Mouse (Mus musculus): Measurements from ENCODE around the gene Miga2.
A peak's percentile ranks its signal among the peaks of the same experiment; 100 is the strongest.
"Not testable (repeated sequence)": the region's sequence is repeated elsewhere in the genome, so short reads cannot be mapped to it uniquely, and the experiment has no call there.

Gene Miga2

GRCm38 (mm10) chr2:30397986-30398512 is 34.0 kb downstream of the Miga2 start:
- no peak for DNase-seq (ENCODE audit: low spot score)

DNA sequence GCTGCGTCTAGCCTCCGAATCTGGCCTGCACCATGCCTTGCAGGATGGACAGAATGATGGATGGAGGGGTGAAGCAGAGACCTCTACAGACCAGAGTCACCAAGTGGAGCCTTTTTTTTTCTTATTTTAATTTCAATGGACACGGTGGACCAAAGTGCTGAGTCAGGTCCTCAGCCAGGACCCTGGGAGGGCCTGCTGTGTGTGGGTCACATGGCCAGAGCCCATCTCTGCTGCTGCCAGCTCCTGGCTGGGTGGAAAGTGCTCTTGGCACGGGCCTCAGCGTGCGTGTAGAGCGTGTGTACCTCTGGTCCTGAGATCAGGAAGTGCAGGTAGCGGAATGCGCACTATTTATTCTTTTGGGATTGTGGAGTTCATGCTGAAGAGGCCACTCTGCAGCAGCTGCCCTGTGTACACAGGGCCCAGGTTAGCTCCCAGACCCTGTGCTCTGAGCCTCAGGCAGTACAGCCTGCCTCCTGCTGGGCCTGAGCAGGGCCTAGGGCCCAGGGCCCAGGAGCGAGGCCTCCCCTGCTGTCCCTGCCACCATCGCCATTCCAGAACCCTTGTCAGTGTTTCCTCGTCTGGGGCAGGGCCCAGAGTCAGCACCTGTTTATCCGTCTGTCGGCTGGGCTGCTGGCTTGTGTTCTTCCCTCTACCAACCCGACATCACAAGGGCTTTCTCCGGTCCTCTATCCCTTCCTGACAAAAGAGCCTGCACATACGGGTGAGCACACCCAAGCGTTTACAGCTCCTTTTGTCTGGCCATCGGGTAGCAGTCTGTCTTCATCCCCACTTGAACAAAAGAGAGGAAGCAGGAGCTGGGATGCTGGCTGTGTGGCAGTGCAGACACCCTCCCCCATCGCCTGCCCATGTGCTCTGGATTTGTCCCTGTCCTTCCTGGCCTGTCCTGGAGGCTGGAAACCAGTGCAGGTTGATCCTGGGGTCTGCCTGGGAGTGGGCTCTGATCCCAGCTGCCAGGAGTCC is 35.4 kb downstream of the Miga2 start:
- peak; percentile 71 for DNase-seq (ENCODE audit: low spot score)

GRCm38 (mm10) chr2:30401581-30401980 is 37.5 kb downstream of the Miga2 start:
- DNase-seq (ENCODE audit: low spot score) = no peak

GRCm38 (mm10) chr2:30402351-30402826 is 38.4 kb downstream of the Miga2 start:
- no peak for DNase-seq (ENCODE audit: low spot score)

DNA sequence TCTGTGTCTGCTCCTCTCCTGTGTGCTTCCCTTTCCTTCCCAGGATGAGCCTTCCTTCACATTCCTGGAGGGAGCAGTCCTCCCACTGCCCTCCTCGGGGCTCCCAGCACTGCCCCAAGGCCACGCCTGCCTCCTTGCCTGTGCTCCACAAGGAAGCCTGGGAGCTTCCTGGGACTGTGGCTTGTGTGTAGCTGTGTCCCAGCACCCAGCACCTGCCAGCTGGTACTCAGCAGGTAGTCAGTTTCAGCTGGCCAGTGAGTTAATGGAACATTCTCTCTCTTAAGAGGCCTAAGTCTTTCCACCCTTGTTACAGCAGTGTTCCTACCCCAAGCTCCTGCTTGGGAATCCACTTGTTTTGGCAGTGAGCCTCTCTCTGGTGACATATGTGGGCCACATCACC is 38.8 kb downstream of the Miga2 start:
- DNase-seq (ENCODE audit: low spot score) = no peak

GRCm38 (mm10) chr2:30403870-30404269 is 39.8 kb downstream of the Miga2 start:
- DNase-seq (ENCODE audit: low spot score) = no peak

DNA sequence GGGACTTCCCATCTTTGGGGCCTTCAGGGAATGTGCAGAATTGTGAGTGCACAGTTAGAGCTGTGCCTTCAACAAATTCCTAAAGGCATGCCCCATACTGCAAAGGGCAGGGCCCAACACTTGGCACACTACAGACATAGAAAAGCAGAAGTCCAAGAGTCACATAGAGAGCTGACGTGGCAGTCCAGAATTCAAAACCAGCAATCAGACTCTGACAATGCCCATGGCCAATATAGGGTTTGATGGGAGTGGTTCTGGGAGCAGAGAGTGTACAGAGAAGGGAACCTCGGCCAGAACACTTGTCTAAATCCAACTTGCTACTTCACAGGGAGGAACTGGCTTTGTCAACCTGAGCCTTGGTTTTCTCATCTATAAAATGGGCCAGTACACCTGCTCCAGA is 43.2 kb downstream of the Miga2 start:
- DNase-seq (ENCODE audit: low spot score) = no peak

DNA sequence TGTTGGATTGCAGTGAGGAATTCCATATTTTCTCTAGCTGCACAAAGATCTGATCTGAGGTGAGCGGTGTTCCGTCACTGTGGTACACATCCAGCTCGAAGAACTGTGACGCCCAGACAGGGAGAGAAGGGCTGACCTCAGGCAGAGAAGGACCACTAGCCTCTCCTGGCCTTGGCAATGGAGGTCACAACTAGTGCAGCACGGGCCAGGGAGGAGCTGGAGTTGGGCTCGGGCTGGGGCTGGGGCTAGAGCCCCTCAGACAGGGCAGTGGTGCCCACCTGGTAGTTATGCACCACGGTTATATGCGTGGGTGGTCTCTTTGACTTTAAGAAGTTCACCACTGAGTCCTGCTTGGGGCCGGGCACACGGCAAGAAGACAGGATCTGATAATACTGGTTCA is 43.7 kb downstream of the Miga2 start:
- DNase-seq (ENCODE audit: low spot score) = no peak

GRCm38 (mm10) chr2:30408452-30409100 is 44.5 kb downstream of the Miga2 start:
- DNase-seq (ENCODE audit: low spot score) = no peak

- no peak for DNase-seq (ENCODE audit: low spot score)
Measured at GRCm38 (mm10) chr2:30409454-30410176, 45.6 kb downstream of the Miga2 start.

GRCm38 (mm10) chr2:30413038-30413973 is 49.3 kb downstream of the Miga2 start:
- no peak for DNase-seq (ENCODE audit: low spot score)

DNA sequence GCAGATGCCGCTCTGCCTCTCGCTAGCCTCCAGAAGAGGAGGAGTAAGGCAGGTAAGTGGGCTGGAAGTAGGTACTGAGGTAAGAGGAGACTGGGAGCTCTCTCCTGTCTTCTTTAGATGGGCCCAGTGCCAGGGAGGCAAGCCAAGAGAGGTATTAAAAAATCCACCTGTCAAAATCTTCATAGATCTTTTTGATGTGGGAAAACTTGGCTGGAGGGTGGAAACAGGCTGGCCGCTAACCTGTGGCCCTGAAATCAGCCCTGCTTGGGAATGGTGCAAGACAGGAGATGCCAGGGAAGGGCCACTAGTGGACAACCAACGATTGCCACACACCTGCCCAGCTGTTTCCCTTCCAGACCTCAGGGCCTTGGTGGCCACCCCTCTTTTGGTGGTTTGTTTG is 50.1 kb downstream of the Miga2 start:
- no peak for DNase-seq (ENCODE audit: low spot score)

DNA sequence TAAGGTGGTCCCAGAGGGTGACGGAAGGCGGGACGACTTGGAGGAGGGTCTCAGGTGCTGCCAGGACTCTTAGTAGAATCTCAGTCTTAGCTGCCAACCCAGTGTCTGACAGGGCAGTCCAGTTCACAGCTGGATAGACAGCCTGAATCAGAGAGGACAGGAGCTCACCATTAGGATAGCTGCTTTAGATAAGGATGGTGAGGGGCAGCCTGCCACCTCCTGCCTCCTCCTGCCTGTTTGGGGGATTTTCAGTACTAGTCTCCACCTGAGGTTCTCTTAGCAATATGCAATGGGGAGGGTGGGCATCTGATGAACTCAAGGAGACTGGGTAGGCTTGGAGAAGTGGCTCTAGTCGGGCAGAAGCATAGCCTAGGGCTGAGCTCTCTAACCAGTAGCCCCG is 50.6 kb downstream of the Miga2 start:
- DNase-seq (ENCODE audit: low spot score) = no peak

- peak; percentile 86 for DNase-seq (ENCODE audit: low spot score)
Measured at GRCm38 (mm10) chr2:30415157-30415935, 51.3 kb downstream of the Miga2 start, which contains the start of gene Crat. Crat (minus strand) TSS chr2:30415813.

- DNase-seq (ENCODE audit: low spot score) = peak; percentile 95
Measured at GRCm38 (mm10) chr2:30415936-30416648, 52.1 kb downstream of the Miga2 start, which contains the start of gene Ptpa. Ptpa (plus strand) TSS chr2:30416039.

- no peak for DNase-seq (ENCODE audit: low spot score)
Measured at GRCm38 (mm10) chr2:30416649-30416965, 52.6 kb downstream of the Miga2 start.

DNA sequence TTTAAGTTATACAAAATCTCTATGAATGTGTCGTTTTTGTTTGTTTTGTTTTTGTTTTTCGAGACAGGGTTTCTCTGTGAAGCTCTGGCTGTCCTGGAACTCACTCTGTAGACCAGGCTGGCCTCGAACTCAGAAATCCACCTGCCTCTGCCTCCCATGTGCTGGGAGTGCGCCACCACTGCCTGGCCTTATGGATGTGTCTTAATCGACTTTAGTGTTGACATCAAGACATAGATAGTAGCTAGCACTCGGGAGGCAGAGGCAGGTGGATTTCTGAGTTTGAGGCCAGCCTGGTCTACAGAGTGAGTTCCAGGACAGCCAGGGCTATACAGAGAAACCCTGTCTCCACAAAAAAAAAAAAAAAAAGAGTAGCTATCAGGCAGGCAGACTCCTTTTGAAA is 53.1 kb downstream of the Miga2 start:
- DNase-seq (ENCODE audit: low spot score) = not testable (repeated sequence)

DNA sequence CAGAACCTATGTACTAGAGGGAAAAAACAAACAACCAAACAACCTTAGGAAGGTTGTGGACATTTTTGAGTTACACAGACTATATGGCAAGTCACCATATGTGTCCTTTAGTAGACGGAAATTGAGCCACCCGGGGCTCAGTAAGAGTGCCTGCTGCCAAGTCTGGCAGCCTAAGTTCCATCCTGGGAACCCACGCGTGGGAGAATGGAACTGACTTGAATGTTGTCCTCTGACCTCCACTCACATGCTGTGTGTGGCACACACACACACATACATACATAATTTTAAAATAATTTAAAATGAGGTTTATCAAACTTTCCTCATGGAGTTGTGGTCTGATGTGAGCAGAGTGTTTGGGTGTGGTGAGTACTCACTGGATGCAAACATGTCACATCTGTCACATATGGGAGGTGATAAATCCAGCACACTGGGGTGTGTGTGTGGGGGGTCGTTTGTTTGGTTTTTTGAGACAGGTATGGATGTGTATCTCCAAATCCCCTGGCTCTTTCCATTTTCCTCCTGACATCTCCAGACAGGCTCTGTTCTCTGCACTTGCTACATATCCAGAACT is 53.6 kb downstream of the Miga2 start:
- no peak for DNase-seq (ENCODE audit: low spot score)

GRCm38 (mm10) chr2:30418259-30418658 is 54.2 kb downstream of the Miga2 start:
- no peak for DNase-seq (ENCODE audit: low spot score)

Data from embryo, embryonic 10 days (tissue).